Mouse (Mus musculus): ENCODE measurements around the gene Hist1h2bq. TPM values are rescaled to one million over a fixed set of nuclear protein-coding genes. Genes with fewer than 3 reads are reported as not detected.
"Not testable (repeated sequence)": the region's sequence is repeated elsewhere in the genome, so short reads cannot be mapped to it uniquely, and the experiment has no call there.

The Hist1h2bq gene
- polyA plus RNA-seq, 1 experiment, result 15.0 TPM

DNA sequence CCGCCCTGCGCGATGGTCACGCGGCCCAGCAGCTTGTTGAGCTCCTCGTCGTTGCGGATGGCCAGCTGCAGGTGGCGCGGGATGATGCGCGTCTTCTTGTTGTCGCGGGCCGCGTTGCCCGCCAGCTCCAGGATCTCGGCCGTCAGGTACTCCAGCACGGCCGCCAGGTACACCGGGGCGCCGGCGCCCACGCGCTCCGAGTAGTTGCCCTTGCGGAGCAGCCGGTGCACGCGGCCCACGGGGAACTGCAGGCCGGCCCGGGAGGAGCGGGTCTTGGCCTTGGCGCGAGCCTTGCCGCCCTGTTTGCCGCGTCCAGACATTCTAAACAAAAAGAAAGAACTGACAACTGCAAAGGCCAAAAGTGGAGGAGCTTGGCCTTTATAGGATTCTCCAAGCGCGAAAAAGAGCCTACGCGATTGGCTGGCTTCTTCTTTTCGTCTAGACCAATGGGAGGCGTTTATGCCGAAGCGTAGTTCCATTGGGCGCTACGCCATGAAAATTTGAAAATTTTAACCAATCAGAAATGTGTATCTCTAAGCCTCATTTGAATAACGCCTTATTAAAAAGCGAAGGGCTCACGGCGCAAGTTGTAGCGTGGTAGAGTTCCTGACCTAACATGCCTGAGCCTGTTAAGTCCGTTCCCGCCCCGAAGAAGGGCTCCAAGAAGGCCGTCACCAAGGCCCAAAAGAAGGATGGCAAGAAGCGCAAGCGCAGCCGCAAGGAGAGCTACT lies 22.9 kb downstream of the Hist1h2bq start, which contains the start of the genes Hist1h2an and Hist1h2bp:
Gene Hist1h2an, minus strand, starts transcription at position 320 of the 731 bp plus-strand sequence.
Gene Hist1h2bp, plus strand, starts transcription at position 563 of the 731 bp plus-strand sequence.
- TF ChIP-seq GATA1 (IDR thresholded peaks at IDR 0.05; ENCODE audit: low read length), result not testable (repeated sequence)

DNA sequence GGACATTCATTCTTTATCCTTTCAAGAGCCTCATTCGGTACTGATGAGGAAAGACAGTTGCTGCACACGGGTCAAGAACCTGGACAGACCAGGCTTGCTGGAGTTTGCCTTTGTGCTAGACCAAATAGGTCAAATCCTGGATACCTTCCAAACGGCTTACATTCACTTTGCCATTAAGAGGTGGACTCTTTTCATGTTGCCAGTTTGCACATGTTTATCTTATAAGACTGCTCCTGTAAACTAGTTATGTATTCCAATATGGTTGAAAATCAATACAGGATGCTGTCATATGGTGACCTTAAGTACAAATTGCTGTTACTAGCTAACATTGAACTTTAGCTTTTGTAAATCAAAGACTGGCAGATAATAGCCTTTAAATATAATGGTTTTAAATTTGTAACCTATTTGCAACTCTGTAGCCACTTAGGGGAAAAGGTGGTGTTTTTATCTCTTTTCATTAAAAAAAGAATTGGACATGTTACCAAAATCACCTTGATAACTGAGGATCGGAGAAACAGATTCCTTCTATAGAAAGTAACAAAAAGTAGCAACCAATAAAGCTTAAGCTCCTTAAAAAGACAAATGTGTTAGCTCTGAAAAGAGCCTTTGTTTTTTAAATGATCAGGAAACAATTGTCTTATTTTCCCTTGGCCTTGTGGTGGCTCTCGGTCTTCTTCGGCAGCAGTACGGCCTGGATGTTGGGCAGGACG lies 23.7 kb downstream of the Hist1h2bq start:
- TF ChIP-seq GATA1 (IDR thresholded peaks at IDR 0.05; ENCODE audit: low read length), result no peak

DNA sequence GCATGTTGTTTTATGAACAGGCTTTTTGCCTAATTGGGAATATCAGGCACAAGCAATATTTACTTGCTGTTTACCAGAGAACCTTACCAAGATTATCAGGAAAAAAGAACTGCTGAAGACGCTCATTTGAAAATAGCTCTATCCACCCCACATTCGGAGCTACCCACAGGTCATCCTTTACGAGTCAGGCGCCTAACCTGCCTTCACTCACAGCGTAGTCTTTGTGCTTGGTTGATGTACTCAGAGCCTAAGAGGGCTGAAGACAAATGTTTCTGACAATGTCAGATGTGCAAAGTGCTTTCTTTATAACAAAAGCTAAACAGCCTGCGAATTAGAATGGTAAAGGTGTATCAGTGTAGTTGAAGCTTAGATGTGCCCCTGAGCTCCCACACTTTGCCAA lies 25.7 kb downstream of the Hist1h2bq start:
- no peak for TF ChIP-seq GATA1 (IDR thresholded peaks at IDR 0.05; ENCODE audit: low read length)

DNA sequence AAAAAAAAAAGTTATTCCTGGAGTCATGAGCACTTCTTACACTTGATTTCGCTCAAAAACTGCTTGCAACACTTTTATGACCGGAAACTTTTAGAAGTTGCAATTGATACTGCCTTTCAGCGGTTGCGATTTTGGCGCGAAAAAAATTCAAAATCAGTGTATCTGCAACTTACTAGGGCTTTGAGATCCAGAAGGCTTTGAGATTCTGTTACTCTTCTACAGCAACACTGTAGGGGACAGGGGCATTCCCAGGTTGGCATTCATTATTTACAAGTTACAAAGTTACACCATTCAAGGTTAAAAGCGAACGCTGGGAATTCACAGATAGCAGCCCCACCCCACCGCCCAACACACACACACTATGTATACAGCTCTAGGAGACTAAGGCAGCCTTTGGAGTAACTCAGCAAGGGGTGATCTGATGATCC lies 26.2 kb downstream of the Hist1h2bq start:
- TF ChIP-seq GATA1 (IDR thresholded peaks at IDR 0.05; ENCODE audit: low read length), result no peak

DNA sequence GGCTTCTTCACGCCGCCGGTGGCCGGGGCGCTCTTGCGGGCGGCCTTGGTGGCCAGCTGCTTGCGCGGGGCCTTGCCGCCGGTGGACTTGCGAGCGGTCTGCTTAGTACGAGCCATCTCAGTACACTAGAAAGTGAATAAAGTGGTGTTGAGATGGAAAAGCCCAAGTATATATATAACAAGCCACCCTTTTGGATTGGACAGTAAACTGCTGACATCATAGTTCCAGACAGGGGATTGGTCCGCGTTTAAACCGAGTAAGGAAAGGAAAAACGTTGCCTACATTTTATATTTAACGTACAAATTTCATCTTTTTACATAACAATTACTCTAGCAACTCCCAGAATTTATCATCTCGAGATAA lies 26.8 kb downstream of the Hist1h2bq start, which contains the start of gene Hist1h3i:
Gene Hist1h3i, minus strand, starts transcription at position 116 of the 363 bp plus-strand sequence.
- no peak for TF ChIP-seq GATA1 (IDR thresholded peaks at IDR 0.05; ENCODE audit: low read length)

DNA sequence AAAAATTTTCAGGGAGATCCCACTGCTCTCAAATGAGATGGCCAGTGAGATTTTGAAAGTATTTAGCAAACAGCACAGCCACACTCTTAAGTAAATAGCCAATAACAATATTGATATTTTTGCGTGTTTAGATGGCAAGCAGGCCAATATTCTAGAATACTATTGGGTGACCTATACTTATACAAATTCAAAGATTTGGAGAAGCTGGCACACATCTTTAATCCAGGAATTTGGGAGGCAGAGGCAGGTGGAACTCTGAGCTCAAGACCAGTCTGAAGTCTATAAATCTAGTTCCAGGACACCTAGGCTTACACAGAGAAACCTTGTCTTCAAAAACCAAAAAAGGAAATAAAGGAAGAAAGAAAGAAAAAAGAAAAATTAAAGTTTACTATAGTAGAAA lies 28.4 kb downstream of the Hist1h2bq start:
- TF ChIP-seq GATA1 (IDR thresholded peaks at IDR 0.05; ENCODE audit: low read length), result no peak

DNA sequence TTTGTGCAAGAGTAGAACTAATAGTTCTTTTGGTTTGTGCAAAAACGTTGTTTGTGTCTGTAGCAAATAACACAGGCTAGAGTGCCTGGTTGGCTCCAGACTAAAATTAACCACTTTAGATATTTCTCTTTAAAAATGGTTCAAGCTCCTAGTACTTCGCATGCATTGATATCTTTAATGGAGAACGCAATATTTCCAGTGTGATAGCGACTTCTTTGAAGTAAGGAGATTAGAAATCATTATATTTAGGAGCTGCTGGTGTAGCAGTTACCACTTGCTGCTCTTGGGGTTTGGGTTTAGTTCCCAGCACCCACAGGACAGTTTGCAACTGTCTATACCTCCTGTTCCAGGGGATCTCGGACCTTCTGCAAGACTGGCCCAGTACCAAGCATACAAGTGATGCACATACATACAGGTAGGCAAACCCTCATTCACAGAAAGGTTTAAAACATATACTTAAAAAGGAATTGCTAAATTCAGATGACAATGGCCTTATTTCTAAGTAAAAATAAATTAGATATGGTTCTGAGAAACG lies 28.9 kb downstream of the Hist1h2bq start:
- TF ChIP-seq GATA1 (IDR thresholded peaks at IDR 0.05; ENCODE audit: low read length), result no peak

DNA sequence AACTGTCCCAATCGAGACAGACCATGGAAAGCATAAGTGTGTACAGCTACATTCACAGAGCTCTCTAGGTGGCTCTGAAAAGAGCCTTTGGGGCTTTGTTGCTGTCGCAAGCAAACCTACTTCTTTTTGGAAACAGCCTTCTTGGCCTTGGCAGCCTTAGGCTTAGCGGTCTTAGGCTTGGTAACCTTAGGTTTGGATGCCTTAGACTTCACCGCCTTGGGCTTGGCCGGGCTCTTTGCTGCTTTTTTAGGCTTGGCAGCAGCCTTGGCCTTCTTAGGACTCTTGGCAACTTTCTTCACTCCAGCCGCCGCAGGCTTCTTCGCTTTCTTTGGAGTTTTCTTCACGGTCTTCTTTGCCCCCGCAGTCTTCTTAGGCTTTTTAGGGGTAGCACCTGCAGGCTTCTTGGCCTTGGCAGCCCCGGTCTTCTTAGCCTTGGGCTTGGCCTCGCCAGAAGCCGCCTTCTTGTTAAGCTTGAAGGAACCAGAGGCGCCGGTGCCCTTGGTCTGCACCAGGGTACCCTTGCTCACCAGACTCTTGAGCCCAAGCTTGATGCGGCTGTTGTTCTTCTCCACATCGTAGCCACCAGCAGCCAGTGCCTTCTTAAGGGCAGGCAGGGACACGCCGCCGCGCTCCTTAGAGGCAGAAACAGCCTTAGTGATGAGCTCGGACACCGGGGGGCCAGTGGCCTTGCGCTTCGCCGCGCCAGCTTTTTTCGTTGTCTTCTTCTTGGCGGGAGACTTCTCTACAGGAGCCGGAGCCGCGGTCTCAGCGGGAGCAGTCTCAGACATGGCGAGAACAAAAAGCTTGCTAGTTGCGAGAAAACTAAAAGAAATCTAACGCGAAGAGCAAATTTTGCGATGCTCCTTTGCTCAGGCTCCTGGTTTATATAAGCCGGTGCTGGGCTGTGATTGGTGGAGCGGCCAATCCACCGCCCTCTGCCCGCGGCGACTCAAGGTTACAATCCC lies 29.9 kb downstream of the Hist1h2bq start, which contains the start of gene Hist1h1b:
Gene Hist1h1b, minus strand, starts transcription at position 859 of the 965 bp plus-strand sequence.
- no peak for TF ChIP-seq GATA1 (IDR thresholded peaks at IDR 0.05; ENCODE audit: low read length)

DNA sequence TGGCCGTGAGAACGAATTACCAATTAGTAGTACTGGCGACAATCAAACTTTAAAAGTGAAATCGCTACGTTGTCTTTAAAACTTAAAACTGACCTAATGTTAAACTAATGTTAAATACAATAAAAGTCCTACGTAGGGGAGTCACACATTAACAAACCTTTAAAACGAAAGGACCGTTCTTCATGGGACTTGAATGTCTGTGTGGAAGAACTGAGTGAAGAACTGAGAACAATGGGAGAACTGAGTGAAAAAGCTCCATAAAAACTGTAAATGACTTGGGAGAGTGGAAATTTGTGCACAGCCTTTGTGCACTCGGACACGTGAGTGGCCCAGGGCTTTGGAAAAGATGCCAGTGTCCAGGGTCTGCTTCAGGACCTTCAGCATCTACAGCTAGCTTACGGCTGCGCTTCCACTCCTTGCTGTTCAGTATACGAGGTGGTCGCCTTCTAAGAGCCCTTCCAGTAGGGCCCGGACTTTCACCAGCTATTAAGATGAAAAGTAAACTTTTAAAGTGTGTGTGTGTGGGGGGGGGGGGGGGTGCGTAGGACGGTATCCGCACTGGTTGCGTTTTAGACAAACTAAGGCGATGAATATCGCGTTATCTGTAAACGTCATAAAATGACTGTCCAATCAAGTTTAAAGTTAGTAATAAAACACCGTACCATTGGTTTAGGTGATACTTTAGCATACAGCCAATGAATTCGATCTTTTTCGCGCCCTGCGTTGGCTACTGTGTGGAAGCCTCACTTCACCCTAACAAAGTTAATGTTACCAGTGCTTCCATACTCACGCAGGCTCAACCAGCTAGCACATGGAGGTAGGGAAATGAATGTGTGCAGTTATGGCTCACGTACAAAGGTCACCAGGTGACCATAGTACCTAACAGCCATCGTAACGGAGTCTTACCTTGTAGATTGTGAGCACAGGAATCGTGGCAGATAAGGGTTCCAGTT lies 30.9 kb downstream of the Hist1h2bq start:
- no peak for TF ChIP-seq GATA1 (IDR thresholded peaks at IDR 0.05; ENCODE audit: low read length)

Other genes starting within 250 kb of the Hist1h2bq start
- gene Olfr1364, start 228.4 kb downstream of the Hist1h2bq start, polyA plus RNA-seq (2012), result not detected in 2 replicates
- gene Olfr1362, start 196.2 kb downstream of the Hist1h2bq start, polyA plus RNA-seq (2012), result not detected in 2 replicates
- not detected in 2 replicates for gene Olfr11, start 167.7 kb downstream of the Hist1h2bq start, polyA plus RNA-seq (2012)
- gene Olfr1361, start 146.8 kb downstream of the Hist1h2bq start, polyA plus RNA-seq (2012), result not detected in 2 replicates
- not detected in 2 replicates for gene Olfr1360, start 132.8 kb downstream of the Hist1h2bq start, polyA plus RNA-seq (2012)
- not detected in 2 replicates for gene Olfr1359, start 112.1 kb downstream of the Hist1h2bq start, polyA plus RNA-seq (2012)
- 9.8 and 10.6 TPM in 2 replicates for gene Hist1h2bl, start 94.1 kb downstream of the Hist1h2bq start, polyA plus RNA-seq (2012)
- gene Hist1h2ai, start 93.8 kb downstream of the Hist1h2bq start, polyA plus RNA-seq (2012), result 372 and 421 TPM in 2 replicates
- gene Hist1h3h, start 92.5 kb downstream of the Hist1h2bq start, polyA plus RNA-seq (2012), result 53.9 and 54.4 TPM in 2 replicates
- 1.9 and 2.1 TPM in 2 replicates for gene Hist1h2bm, start 88.2 kb downstream of the Hist1h2bq start, polyA plus RNA-seq (2012)
- gene Hist1h4j, start 75.1 kb downstream of the Hist1h2bq start, polyA plus RNA-seq (2012), result 1.9 and 2.4 TPM in 2 replicates
- gene Hist1h4k, start 59.7 kb downstream of the Hist1h2bq start, polyA plus RNA-seq (2012), result 22.6 and 25.4 TPM in 2 replicates
- 69.0 and 85.5 TPM in 2 replicates for gene Hist1h2ak, start 56.4 kb downstream of the Hist1h2bq start, polyA plus RNA-seq (2012)
- 1.4 and 1.7 TPM in 2 replicates for gene Hist1h2bn, start 56.1 kb downstream of the Hist1h2bq start, polyA plus RNA-seq (2012)
- 3.3 and 4.5 TPM in 2 replicates for gene Hist1h1b, start 29.6 kb downstream of the Hist1h2bq start, polyA plus RNA-seq (2012)
- gene Hist1h3i, start 26.8 kb downstream of the Hist1h2bq start, polyA plus RNA-seq (2012), result 36.7 and 37.8 TPM in 2 replicates
- gene Hist1h2an, start 23.0 kb downstream of the Hist1h2bq start, polyA plus RNA-seq (2012), result 16.6 and 26.9 TPM in 2 replicates
- gene Hist1h2bp, start 22.7 kb downstream of the Hist1h2bq start, polyA plus RNA-seq (2012), result 5.5 and 8.7 TPM in 2 replicates
- 4,601 and 5,007 TPM in 2 replicates for gene Hist1h2ao, start 268 bp upstream of the Hist1h2bq start, polyA plus RNA-seq (2012)
- 6.1 and 9.7 TPM in 2 replicates for gene Hist1h4m, start 1.5 kb upstream of the Hist1h2bq start, polyA plus RNA-seq (2012)
- gene Hist1h4n, start 22.0 kb upstream of the Hist1h2bq start, polyA plus RNA-seq (2012), result 16.6 and 26.1 TPM in 2 replicates
- 9,534 and 19,469 TPM in 2 replicates for gene Hist1h2ap, start 23.3 kb upstream of the Hist1h2bq start, polyA plus RNA-seq (2012)
- 13.3 and 14.2 TPM in 2 replicates for gene Hist1h2br, start 23.5 kb upstream of the Hist1h2bq start, polyA plus RNA-seq (2012)
- gene Zfp184, start 134.9 kb upstream of the Hist1h2bq start, polyA plus RNA-seq (2012), result 0.03 and 0.06 TPM in 2 replicates
- not detected in 2 replicates for gene Pom121l2, start 171.0 kb upstream of the Hist1h2bq start, polyA plus RNA-seq (2012)
- 0.49 and 0.73 TPM in 2 replicates for gene Prss16, start 199.5 kb upstream of the Hist1h2bq start, polyA plus RNA-seq (2012)
- gene Hist1h2ah, start 225.4 kb upstream of the Hist1h2bq start, polyA plus RNA-seq (2012), result 3,459 and 5,297 TPM in 2 replicates
- gene Hist1h2bk, start 225.7 kb upstream of the Hist1h2bq start, polyA plus RNA-seq (2012), result 15.3 and 22.3 TPM in 2 replicates
- gene Hist1h4i, start 231.2 kb upstream of the Hist1h2bq start, polyA plus RNA-seq (2012), result 14.0 and 14.4 TPM in 2 replicates
- gene Hist1h2ag, start 232.7 kb upstream of the Hist1h2bq start, polyA plus RNA-seq (2012), result 29.1 and 41.5 TPM in 2 replicates
- gene Hist1h2bj, start 233.0 kb upstream of the Hist1h2bq start, polyA plus RNA-seq (2012), result 16.2 and 22.5 TPM in 2 replicates